Mouse (Mus musculus) limb, embryonic 11.5 days (tissue): ENCODE measurements around the gene Gon4l. TPM values are rescaled to one million over a fixed set of nuclear protein-coding genes. Genes with fewer than 3 reads are reported as not detected.
"Not testable (repeated sequence)": the region's sequence is repeated elsewhere in the genome, so short reads cannot be mapped to it uniquely, and the experiment has no call there.

ENCODE experiments used
- ATAC-seq: fragments of 200-750 bp; cut with Nextera tagmentation; 2 replicates; pipeline ENCODE4 v1.8.0; 2017; ENCODE audit warnings: low read depth; ENCODE audit not compliant: insufficient number of reproducible peaks, low FRiP score, low TSS enrichment
- DNase-seq: peaks from one replicate; pipeline ENCODE4 v3.0.0-alpha.2; 2015; ENCODE audit warnings: low spot score
- H3K27ac ChIP-seq: fragments of 300-500 bp; sonication (generic); replicated peaks from 2 replicates; pipeline ENCODE4 v1.5.1; 2014; ENCODE audit warnings: low read depth, mild to moderate bottlenecking, low read length
- H3K27me3 ChIP-seq: fragments of 300-500 bp; sonication (generic); 2 replicates; pipeline ENCODE4 v1.6.1; 2014; ENCODE audit warnings: mild to moderate bottlenecking, low read length, mixed read lengths; ENCODE audit not compliant: control insufficient read depth, insufficient read depth
- H3K36me3 ChIP-seq: fragments of 300-500 bp; sonication (generic); 2 replicates; pipeline ENCODE4 v1.6.1; 2014; ENCODE audit warnings: mild to moderate bottlenecking, low read length, moderate library complexity, mixed read lengths; ENCODE audit not compliant: control insufficient read depth, insufficient read depth
- H3K4me1 ChIP-seq: fragments of 300-500 bp; sonication (generic); 2 replicates; pipeline ENCODE4 v1.6.1; 2014; ENCODE audit warnings: low read length, mixed read lengths; ENCODE audit not compliant: control insufficient read depth, insufficient read depth
- H3K4me2 ChIP-seq: fragments of 300-500 bp; sonication (generic); 2 replicates; pipeline ENCODE4 v1.6.1; 2014; ENCODE audit warnings: low read depth, mild to moderate bottlenecking, moderate library complexity; ENCODE audit not compliant: severe bottlenecking
- H3K4me3 ChIP-seq: fragments of 300-500 bp; sonication (generic); 2 replicates; pipeline ENCODE4 v1.5.1; 2014; ENCODE audit warnings: low read depth, low read length
- H3K9ac ChIP-seq: fragments of 300-500 bp; sonication (generic); 2 replicates; pipeline ENCODE4 v1.6.1; 2014; ENCODE audit warnings: mild to moderate bottlenecking, low read length
- H3K9me3 ChIP-seq: fragments of 300-500 bp; sonication (generic); 2 replicates; pipeline ENCODE4 v1.6.1; 2016; ENCODE audit warnings: low read length; ENCODE audit not compliant: control insufficient read depth
- WGBS: fragments of 180-500 bp; shearing (Covaris S2); extraction: QIAGEN DNeasy Blood & Tissue Kit; methylation state at CpG from one replicate; pipeline ENCODE4 v1.1.7; 2014; 5-methylcytosine and 5-hydroxymethylcytosine counted together
- polyA plus RNA-seq: library from polyadenylated mRNA; unstranded; fragments of >200 nt; fragmentation: Nextera tagmentation; extraction: Ambion mirVana; gene quantifications from 2 replicates; pipeline ENCODE4 v1.2.1, GENCODE M21; 2014

Gon4l gene
- polyA plus RNA-seq, 1 experiment from 2014 or later, result 16.6 TPM

GRCm38 (mm10) chr3:88882536-88882935, 47.5 kb downstream of the Gon4l start:
- not testable (repeated sequence) for H3K4me2 ChIP-seq, H3K36me3 ChIP-seq, H3K9ac ChIP-seq, H3K4me1 ChIP-seq, DNase-seq, H3K27me3 ChIP-seq, H3K27ac ChIP-seq, H3K9me3 ChIP-seq, ATAC-seq, H3K4me3 ChIP-seq
- 90% methylated on average over 4 of the region's 4 CpGs for WGBS

- H3K4me2 ChIP-seq, H3K4me3 ChIP-seq, H3K9me3 ChIP-seq, DNase-seq, H3K27me3 ChIP-seq, H3K9ac ChIP-seq, H3K4me1 ChIP-seq, H3K36me3 ChIP-seq, ATAC-seq, H3K27ac ChIP-seq: not testable (repeated sequence)
- 95% methylated on average over 7 of the region's 7 CpGs for WGBS
Measured at GRCm38 (mm10) chr3:88893011-88893410, 58.0 kb downstream of the Gon4l start.

DNA sequence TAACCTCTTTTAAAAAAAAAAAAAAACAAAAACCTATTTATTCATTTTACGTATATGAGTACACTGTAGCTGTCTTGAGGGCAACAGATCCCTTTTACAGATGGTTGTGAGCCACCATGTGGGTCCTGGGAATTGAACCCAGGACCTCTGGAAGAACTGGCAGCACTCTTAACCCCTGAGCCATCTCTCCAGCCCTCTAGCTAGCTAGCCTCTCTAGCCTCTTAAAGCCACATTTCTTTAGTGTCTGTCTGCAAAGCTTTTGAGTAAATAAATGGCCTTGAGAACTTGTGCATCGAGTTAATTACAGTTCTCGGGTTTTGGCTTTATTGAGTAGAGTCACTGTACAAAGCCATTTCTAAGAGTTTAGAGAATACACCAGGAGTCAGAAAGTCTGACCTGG, 69.8 kb downstream of the Gon4l start:
- DNase-seq (no peak), ATAC-seq (no peak)
- no peak overlapping the region for H3K4me3 ChIP-seq
- no peaks in the 10 kb centered on the region for H3K9me3 ChIP-seq
- H3K36me3 ChIP-seq, result peaks cover 32% of the 10 kb centered on the region
- WGBS, result 90% methylated on average over 3 of the region's 3 CpGs
- H3K27me3 ChIP-seq, result no peaks in the 10 kb centered on the region
- H3K4me2 ChIP-seq, result no peak overlapping the region
- H3K27ac ChIP-seq, result no peak overlapping the region
- no peaks in the 10 kb centered on the region for H3K4me1 ChIP-seq
- no peak overlapping the region for H3K9ac ChIP-seq

GRCm38 (mm10) chr3:88905209-88905608, 70.2 kb downstream of the Gon4l start:
- WGBS, result 87% methylated on average over 6 of the region's 6 CpGs
- ATAC-seq, result no peak
- Histone ChIP-seq H3K9ac (no peak overlapping the region), H3K4me2 (no peak overlapping the region), H3K27ac (no peak overlapping the region), H3K4me3 (no peak overlapping the region), H3K4me1 (no peaks in the 10 kb centered on the region), H3K9me3 (no peaks in the 10 kb centered on the region), H3K36me3 (peaks cover 35% of the 10 kb centered on the region), H3K27me3 (no peaks in the 10 kb centered on the region)
- DNase-seq, result no peak

DNA sequence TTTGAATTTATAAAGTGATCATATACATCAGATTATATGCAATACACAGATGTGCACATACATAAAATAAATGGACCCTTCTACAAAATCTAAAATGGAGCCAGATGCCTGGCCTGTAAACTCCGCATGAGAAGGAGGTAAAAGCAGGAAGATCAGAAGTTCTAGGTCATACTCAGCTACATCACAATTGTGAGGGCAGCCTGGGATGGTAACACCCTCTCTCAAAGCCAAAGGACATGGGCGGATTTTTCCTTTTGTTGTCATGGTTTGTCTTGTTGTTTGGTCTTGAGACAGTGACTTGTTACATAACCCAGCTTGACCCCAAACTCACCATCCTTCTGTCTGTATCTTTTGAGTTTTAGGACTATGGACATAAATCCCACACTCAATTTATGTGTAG, 70.7 kb downstream of the Gon4l start:
- no peak for DNase-seq
- Histone ChIP-seq H3K27ac (no peak overlapping the region), H3K4me3 (no peak overlapping the region), H3K36me3 (peaks cover 38% of the 10 kb centered on the region), H3K4me1 (no peaks in the 10 kb centered on the region), H3K9ac (no peak overlapping the region), H3K4me2 (no peak overlapping the region), H3K9me3 (no peaks in the 10 kb centered on the region), H3K27me3 (no peaks in the 10 kb centered on the region)
- WGBS, result 98% methylated on average over 2 of the region's 2 CpGs
- ATAC-seq, result no peak

DNA sequence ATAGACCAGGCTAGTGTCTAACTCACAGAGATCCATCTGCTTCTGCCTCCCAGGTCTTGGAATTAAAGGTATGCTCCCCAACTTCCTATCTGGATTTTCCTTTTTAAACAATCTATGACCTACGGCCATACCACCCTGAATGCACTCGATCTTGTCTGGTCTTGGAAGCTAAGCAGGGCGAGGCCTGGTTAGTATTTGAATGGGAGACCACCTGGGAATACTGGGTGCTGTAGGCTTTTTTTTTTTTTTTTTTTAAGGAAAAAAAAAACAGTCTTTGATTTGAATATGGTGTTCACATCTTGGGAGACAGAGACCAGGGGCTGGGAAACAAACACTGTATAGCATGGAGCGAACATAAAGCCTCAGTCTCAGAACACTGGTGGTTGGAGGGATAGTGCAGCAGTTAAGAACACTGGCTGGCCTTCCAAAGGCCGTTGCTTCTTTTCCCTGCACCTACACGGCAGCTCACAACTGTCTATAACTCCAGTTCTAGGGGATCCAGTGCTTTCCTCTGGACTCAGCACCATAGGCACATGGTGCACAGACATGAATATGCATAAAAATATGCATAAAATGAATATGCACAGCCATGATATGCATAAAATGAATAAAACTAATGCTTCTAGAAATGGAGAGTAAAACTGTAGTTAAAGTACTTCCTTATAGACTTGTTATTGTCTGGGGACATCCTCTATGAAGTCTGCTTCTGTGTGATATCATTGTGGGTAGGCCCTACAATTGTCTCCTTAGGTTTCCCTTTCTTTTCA, 71.5 kb downstream of the Gon4l start:
- ATAC-seq (no peak), DNase-seq (no peak)
- H3K9me3 ChIP-seq, result no peaks in the 10 kb centered on the region
- no peak overlapping the region for H3K4me3 ChIP-seq
- peaks cover 44% of the 10 kb centered on the region for H3K36me3 ChIP-seq
- 85% methylated on average over 6 of the region's 6 CpGs for WGBS
- no peak overlapping the region for H3K4me2 ChIP-seq
- no peaks in the 10 kb centered on the region for H3K27me3 ChIP-seq
- no peak overlapping the region for H3K9ac ChIP-seq
- no peak overlapping the region for H3K27ac ChIP-seq
- H3K4me1 ChIP-seq, result no peaks in the 10 kb centered on the region

DNA sequence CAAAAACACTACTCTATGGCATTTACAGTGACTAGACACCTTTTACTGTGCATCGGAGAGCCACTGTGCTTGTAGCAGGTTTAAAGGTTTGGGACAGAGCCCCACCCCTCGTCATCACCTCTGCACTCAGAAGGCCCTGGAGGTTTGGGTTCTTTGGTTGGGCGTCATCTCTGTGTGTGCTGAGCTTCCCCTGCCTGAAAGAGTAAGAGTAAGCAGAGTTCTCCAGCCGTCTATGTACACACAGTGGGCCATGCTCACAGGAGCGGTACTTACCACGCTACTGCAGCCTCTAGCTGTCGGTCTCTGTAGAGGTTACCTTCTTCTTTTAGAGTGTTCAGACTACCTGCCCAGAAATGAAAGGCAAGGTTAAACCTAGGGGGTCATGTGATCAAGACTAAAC, 77.6 kb downstream of the Gon4l start:
- WGBS, result 94% methylated on average over 7 of the region's 7 CpGs
- Histone ChIP-seq H3K9me3 (no peaks in the 10 kb centered on the region), H3K27ac (no peak overlapping the region), H3K27me3 (no peaks in the 10 kb centered on the region), H3K9ac (no peak overlapping the region), H3K4me2 (peak overlapping the region; percentile 70; the same call in 1 of the 2 replicates), H3K4me1 (no peaks in the 10 kb centered on the region), H3K36me3 (peaks cover 30% of the 10 kb centered on the region), H3K4me3 (peak overlapping the region; percentile 67; the same call in 1 of the 2 replicates)
- ATAC-seq (no peak), DNase-seq (no peak)

DNA sequence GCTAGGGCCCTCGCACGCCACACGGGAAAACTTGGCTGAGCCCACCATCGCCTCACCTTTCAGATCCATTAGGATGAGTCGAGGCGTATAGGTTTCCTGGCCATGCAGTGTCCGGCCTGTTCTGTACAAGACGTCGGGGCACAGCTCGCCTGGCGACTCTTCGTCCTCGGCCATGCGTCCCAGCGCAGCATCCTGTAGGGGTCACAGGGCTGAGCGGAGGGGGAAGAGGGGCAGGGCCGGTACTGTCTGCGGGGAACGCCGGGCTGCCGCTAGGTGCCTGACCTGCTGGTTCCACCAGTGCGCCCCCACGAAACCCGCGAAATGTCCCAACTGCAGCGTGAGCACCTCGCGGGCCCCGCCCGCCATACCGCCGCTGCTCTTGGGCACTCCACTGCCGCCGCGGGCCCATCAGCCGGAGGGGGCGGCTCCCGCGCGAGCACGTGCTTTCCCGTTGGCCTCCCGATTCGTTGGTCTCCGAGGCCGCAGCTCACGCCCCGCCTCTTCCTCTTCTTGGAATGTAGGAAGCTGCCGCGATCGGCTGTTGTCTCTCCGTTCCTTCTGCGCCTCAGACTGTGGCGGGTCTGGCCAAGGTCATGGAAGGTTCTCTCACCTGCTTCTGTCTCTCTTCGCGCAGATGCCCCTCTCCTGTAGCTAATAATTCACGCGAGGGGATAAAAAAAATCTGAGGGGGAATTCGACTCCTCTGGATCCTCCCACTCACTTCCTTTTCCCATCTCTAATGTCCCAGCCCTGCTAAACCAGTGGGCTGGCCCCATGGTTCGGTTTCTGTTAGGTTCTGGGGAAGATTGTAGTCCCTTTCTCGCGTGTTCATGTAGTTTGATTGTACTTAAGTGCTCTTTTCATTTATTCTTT, 78.7 kb downstream of the Gon4l start, which contains the start of gene Msto1:
Gene Msto1, minus strand, starts transcription at position 489 of the 873 bp plus-strand sequence.
- H3K36me3 ChIP-seq, result peaks cover 19% of the 10 kb centered on the region
- no peaks in the 10 kb centered on the region for H3K4me1 ChIP-seq
- no peaks in the 10 kb centered on the region for H3K9me3 ChIP-seq
- H3K4me2 ChIP-seq, result peak within 1 kb of the TSS; percentile 70
- peak; percentile 94 for ATAC-seq
- H3K9ac ChIP-seq, result peak within 1 kb of the TSS; percentile 77
- no peaks in the 10 kb centered on the region for H3K27me3 ChIP-seq
- WGBS, result under 1% methylated on average over 55 of the region's 62 CpGs
- DNase-seq, result peak; percentile 90
- H3K27ac ChIP-seq, result peak within 1 kb of the TSS; percentile 59; the same call in 1 of the 2 replicates
- H3K4me3 ChIP-seq, result peak within 1 kb of the TSS; percentile 67
